Mouse (Mus musculus) limb, embryonic 12.5 days (tissue): ENCODE measurements around the gene Zdhhc12. TPM values are rescaled to one million over a fixed set of nuclear protein-coding genes. Genes with fewer than 3 reads are reported as not detected.

Source experiments
- ATAC-seq: fragments of 200-750 bp; cut with Nextera tagmentation; 2 replicates; pipeline ENCODE4 v1.8.0; 2017; ENCODE audit warnings: low read depth, moderate TSS enrichment; ENCODE audit not compliant: insufficient number of reproducible peaks, insufficient read depth, low FRiP score, low TSS enrichment
- H3K27ac ChIP-seq: fragments of 300-500 bp; sonication (generic); 2 replicates; pipeline ENCODE4 v1.5.1; 2016; ENCODE audit warnings: mild to moderate bottlenecking, moderate library complexity
- H3K27me3 ChIP-seq: fragments of 300-500 bp; sonication (generic); 2 replicates; pipeline ENCODE4 v1.6.1; 2016; ENCODE audit warnings: mild to moderate bottlenecking, moderate library complexity
- H3K36me3 ChIP-seq: fragments of 300-500 bp; sonication (generic); 2 replicates; pipeline ENCODE4 v1.6.1; 2016; ENCODE audit warnings: mild to moderate bottlenecking, moderate library complexity
- H3K4me1 ChIP-seq: fragments of 300-500 bp; sonication (generic); replicated peaks from 2 replicates; pipeline ENCODE4 v1.6.1; 2016
- H3K4me2 ChIP-seq: fragments of 300-500 bp; sonication (generic); 2 replicates; pipeline ENCODE4 v1.6.1; 2016; ENCODE audit warnings: mild to moderate bottlenecking, moderate library complexity
- H3K4me3 ChIP-seq: fragments of 300-500 bp; sonication (generic); replicated peaks from 2 replicates; pipeline ENCODE4 v1.5.1; 2016; ENCODE audit warnings: mild to moderate bottlenecking
- H3K9ac ChIP-seq: fragments of 300-500 bp; sonication (generic); replicated peaks from 2 replicates; pipeline ENCODE4 v1.6.1; 2016; ENCODE audit warnings: mild to moderate bottlenecking, moderate library complexity
- H3K9me3 ChIP-seq: fragments of 300-500 bp; sonication (generic); 2 replicates; pipeline ENCODE4 v1.6.1; 2016; ENCODE audit warnings: mild to moderate bottlenecking, moderate library complexity
- WGBS: fragments of 180-500 bp; shearing (Covaris S2); methylation state at CpG from one replicate; pipeline ENCODE4 v1.1.7; 2016; 5-methylcytosine and 5-hydroxymethylcytosine counted together
- polyA plus RNA-seq: library from polyadenylated mRNA; unstranded; fragments of >200 nt; fragmentation: Nextera tagmentation; extraction: Ambion mirVana; gene quantifications from 2 replicates; pipeline ENCODE4 v1.2.1, GENCODE M21; 2016

Gene Zdhhc12
- polyA plus RNA-seq, 1 experiment from 2014 or later: 26.0 TPM

- WGBS: 1% methylated on average over 54 of the region's 54 CpGs
- H3K4me1 ChIP-seq: peaks cover 7% of the 10 kb centered on the region; the same call in 1 of the 2 replicates
- ATAC-seq: peak; percentile 79
These were observed 44.6 kb downstream of the Zdhhc12 start, which contains the start of gene Wdr34 for GRCm38 (mm10) chr2:30048699-30049388. Gene Wdr34, minus strand, starts transcription at chr2:30048881.

GRCm38 (mm10) chr2:30048101-30048501, 45.3 kb downstream of the Zdhhc12 start:
- Histone ChIP-seq H3K36me3 (peaks cover 17% of the 10 kb centered on the region), H3K4me3 (peak overlapping the region; percentile 80), H3K4me2 (peak overlapping the region; percentile 72), H3K27me3 (no peaks in the 10 kb centered on the region), H3K4me1 (peaks cover 7% of the 10 kb centered on the region; the same call in 1 of the 2 replicates), H3K9me3 (no peaks in the 10 kb centered on the region), H3K27ac (peak overlapping the region; percentile 90; the same call in 1 of the 2 replicates), H3K9ac (peak overlapping the region; percentile 76)
- ATAC-seq: no peak
- 60% methylated on average over 11 of the region's 11 CpGs for WGBS

More at GRCm38 (mm10) chr2:30048699-30049388, 44.6 kb downstream of the Zdhhc12 start, which contains the start of gene Wdr34:
- H3K4me3 ChIP-seq: peak within 1 kb of the TSS; percentile 80
- H3K9me3 ChIP-seq: no peaks in the 10 kb centered on the region
- H3K36me3 ChIP-seq: peaks cover 17% of the 10 kb centered on the region
- peak within 1 kb of the TSS; percentile 72 for H3K4me2 ChIP-seq
- H3K27ac ChIP-seq: peak within 1 kb of the TSS; percentile 90
- peak within 1 kb of the TSS; percentile 76 for H3K9ac ChIP-seq
- H3K27me3 ChIP-seq: no peaks in the 10 kb centered on the region

GRCm38 (mm10) chr2:30047127-30047526, 46.3 kb downstream of the Zdhhc12 start:
- Histone ChIP-seq H3K27me3 (no peaks in the 10 kb centered on the region), H3K27ac (no peak overlapping the region), H3K36me3 (peaks cover 17% of the 10 kb centered on the region), H3K9ac (no peak overlapping the region), H3K4me3 (no peak overlapping the region), H3K4me2 (no peak overlapping the region), H3K9me3 (no peaks in the 10 kb centered on the region), H3K4me1 (peaks cover 7% of the 10 kb centered on the region; the same call in 1 of the 2 replicates)
- no peak for ATAC-seq
- 92% methylated on average over 6 of the region's 6 CpGs for WGBS

- H3K4me3 ChIP-seq: no peak overlapping the region
- no peak for ATAC-seq
- H3K4me1 ChIP-seq: peaks cover 7% of the 10 kb centered on the region; the same call in 1 of the 2 replicates
- WGBS: 89% methylated on average over 5 of the region's 5 CpGs
- no peaks in the 10 kb centered on the region for H3K27me3 ChIP-seq
- no peak overlapping the region for H3K27ac ChIP-seq
- H3K9ac ChIP-seq: no peak overlapping the region
- peaks cover 22% of the 10 kb centered on the region for H3K36me3 ChIP-seq
- no peaks in the 10 kb centered on the region for H3K9me3 ChIP-seq
- H3K4me2 ChIP-seq: no peak overlapping the region
These were observed 48.9 kb downstream of the Zdhhc12 start for GRCm38 (mm10) chr2:30044550-30044949.

- Histone ChIP-seq H3K4me3 (no peak overlapping the region), H3K9me3 (no peaks in the 10 kb centered on the region), H3K36me3 (peaks cover 32% of the 10 kb centered on the region), H3K4me2 (no peak overlapping the region), H3K27ac (no peak overlapping the region), H3K9ac (0 out of 2 replicates have a peak overlapping the region, but pooled peaks have one; percentile 12), H3K4me1 (0 out of 2 replicates have a peak, but pooled peaks cover under 1% of the 10 kb centered on the region), H3K27me3 (no peaks in the 10 kb centered on the region)
- no peak for ATAC-seq
- 13% methylated on average over 4 of the region's 4 CpGs for WGBS
These were observed 51.0 kb downstream of the Zdhhc12 start for GRCm38 (mm10) chr2:30042445-30042844.

Other genes starting within 250 kb of the Zdhhc12 start
- gene Cercam, start 224.5 kb downstream of the Zdhhc12 start, polyA plus RNA-seq: 15.1 and 18.3 TPM in 2 replicates
- gene Odf2, start 204.4 kb downstream of the Zdhhc12 start, polyA plus RNA-seq: 88.5 and 101 TPM in 2 replicates
- 72.5 and 76.2 TPM in 2 replicates for gene Gle1, start 158.2 kb downstream of the Zdhhc12 start, polyA plus RNA-seq
- 89.3 and 90.0 TPM in 2 replicates for gene Sptan1, start 128.1 kb downstream of the Zdhhc12 start, polyA plus RNA-seq
- gene Wdr34, start 44.8 kb downstream of the Zdhhc12 start, polyA plus RNA-seq: 37.7 and 43.1 TPM in 2 replicates
- gene Set, start 36.3 kb downstream of the Zdhhc12 start, polyA plus RNA-seq: 720 and 722 TPM in 2 replicates
- gene Pkn3, start 16.0 kb downstream of the Zdhhc12 start, polyA plus RNA-seq: 12.3 and 14.1 TPM in 2 replicates
- gene Zer1, start 30.9 kb upstream of the Zdhhc12 start, polyA plus RNA-seq: 11.8 and 12.0 TPM in 2 replicates
- 11.3 and 13.1 TPM in 2 replicates for gene Tbc1d13, start 40.1 kb upstream of the Zdhhc12 start, polyA plus RNA-seq
- 17.9 and 18.4 TPM in 2 replicates for gene Endog, start 77.8 kb upstream of the Zdhhc12 start, polyA plus RNA-seq
- gene Spout1, start 84.8 kb upstream of the Zdhhc12 start, polyA plus RNA-seq: 84.5 and 90.7 TPM in 2 replicates
- gene Kyat1, start 112.2 kb upstream of the Zdhhc12 start, polyA plus RNA-seq: 8.2 and 8.7 TPM in 2 replicates
- 33.5 and 37.5 TPM in 2 replicates for gene Lrrc8a, start 144.1 kb upstream of the Zdhhc12 start, polyA plus RNA-seq
- gene Gm28035, start 146.9 kb upstream of the Zdhhc12 start, polyA plus RNA-seq: 0.40 TPM in 1 of 2 replicates, not detected in the other
- 2.6 and 3.6 TPM in 2 replicates for gene Phyhd1, start 172.6 kb upstream of the Zdhhc12 start, polyA plus RNA-seq
- not detected in 2 replicates for gene Gm28038, start 187.4 kb upstream of the Zdhhc12 start, polyA plus RNA-seq
- gene Dolk, start 192.7 kb upstream of the Zdhhc12 start, polyA plus RNA-seq: 27.7 and 28.7 TPM in 2 replicates
- gene Nup188, start 192.7 kb upstream of the Zdhhc12 start, polyA plus RNA-seq: 32.0 and 41.4 TPM in 2 replicates